Mouse (Mus musculus): Measurements from ENCODE around the gene D630039A03Rik. TPM values are rescaled to one million over a fixed set of nuclear protein-coding genes. Genes with fewer than 3 reads are reported as not detected.
"Not testable (repeated sequence)": the region's sequence is repeated elsewhere in the genome, so short reads cannot be mapped to it uniquely, and the experiment has no call there.

The D630039A03Rik gene
- total RNA-seq, 2 experiments from 2014 or later = not detected

DNA sequence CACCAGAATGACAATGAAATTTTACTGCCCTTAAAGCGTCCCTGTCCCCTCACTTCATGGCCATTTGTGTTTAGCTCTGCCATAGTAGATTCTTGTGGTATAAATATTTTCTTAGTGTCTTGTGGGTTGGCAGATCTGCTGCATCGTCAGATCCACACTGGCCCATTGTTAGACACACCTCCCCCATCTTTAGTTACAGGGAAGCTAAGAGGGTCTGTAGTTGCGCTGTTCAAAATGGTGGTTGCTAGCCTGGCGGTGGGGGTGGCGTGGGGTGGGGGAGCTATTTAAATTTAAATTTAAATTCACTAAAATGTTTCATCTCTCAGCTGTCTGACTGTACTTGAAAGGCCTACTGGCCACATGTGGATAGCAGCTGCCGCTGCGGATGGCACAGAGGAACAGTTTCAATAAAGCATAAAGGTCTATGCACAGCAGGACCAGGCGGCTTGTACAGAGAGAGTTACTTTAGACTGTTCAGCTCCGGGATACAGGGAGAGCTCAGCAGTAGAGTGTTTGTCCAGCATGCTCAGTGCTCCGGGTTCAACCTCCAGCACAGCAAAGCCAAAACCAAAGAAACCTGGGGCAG is 24.0 kb downstream of the D630039A03Rik start:
- no peak for ATAC-seq (replicated peaks; ENCODE audit: poor library complexity, severe bottlenecking)

- ATAC-seq (replicated peaks; ENCODE audit: poor library complexity, severe bottlenecking) = no peak
These were observed 26.3 kb downstream of the D630039A03Rik start for GRCm38 (mm10) chr4:57889773-57890172.

DNA sequence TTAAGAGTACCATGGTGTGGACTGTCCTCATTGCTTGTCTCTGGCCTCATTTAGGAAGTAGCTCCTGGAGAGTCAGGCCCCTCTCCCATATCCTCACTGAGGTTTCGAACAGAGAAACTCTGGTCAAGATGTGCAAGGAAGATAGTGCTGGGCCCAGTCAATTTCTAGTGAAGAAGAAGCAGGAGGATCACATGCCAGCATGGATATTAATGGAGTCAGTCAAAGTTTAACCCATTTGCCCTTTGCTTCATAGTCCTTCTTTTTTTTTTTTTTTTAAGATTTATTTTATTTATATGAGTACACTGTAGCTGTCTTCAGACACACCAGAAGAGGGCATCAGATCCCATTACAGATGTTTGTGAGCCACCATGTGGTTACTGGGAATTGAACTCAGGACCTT is 27.1 kb downstream of the D630039A03Rik start:
- not testable (repeated sequence) for ATAC-seq (replicated peaks; ENCODE audit: poor library complexity, severe bottlenecking)

DNA sequence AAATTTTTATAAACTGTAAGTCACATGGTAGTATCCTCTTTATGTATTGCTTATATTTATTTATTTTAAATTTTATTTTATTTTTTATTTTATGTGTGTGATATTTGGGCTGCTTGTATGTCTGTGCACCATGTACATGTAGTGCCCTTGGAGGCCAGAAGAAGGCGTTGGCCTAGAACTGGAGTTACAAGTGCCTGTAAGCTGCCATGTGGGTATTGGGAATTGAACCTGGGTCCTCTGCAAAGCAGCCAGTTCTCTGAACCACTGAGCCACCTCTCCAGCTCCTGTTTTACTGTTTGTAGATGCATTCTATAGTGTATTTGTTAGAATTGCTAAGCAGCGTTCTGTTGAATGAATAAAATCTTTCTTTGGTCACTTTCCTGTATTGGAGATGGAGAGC is 27.9 kb downstream of the D630039A03Rik start:
- no peak for ATAC-seq (replicated peaks; ENCODE audit: poor library complexity, severe bottlenecking)

DNA sequence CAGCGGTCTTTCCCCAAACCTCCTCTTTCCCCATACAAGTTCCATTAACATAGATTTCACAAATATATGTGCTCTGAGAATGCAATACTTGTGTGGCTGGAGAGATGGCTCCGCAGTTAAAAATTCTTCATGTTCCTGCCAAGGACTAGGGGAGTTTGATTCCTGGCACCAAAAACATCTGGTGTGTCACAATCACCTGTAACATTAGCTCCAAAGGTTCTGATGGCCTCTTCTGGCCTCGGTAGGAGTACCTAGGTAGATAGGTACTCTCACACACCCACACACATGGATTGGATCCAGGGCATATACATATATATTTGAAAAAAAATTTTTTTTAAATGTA is 29.2 kb downstream of the D630039A03Rik start:
- ATAC-seq (replicated peaks; ENCODE audit: poor library complexity, severe bottlenecking) = no peak

DNA sequence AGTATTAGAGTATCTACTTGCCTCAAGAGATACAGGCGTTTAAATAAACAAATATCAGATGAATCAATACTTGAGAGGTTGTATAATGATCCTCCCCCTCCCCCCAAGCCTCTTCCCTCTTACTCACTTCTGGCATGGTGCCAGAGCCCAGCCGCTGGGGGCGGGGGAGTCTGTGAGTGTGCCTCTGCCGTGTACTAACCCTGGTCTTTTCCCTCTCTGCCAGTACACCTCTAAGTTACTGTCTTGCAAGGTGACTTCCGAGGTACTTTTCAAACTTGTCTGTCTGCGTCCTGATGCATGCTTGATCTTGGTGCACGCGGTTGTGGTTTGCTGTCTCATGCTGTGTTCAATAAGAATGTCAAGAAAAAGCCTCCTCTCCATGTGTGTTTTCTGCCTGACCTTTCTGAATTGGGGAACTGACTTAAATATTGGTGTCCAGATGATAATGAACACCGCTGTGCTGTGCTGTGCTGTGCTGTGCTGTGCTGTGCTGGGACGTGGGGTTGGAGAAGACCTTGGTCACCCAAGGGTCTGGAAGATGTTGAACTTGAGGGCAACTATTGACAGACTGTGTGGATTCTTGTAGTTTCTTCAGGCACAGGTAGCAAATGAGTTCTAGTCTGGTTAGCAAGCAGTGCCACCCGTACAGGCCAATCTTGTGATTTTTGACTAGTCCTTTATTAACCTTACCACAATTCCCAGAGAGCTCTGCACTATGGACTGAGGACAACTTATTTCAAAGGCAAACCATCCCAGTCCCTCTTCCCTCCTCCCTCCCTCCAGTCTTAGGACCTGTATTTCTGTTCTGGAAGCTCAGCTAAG is 29.8 kb downstream of the D630039A03Rik start:
- ATAC-seq (replicated peaks; ENCODE audit: poor library complexity, severe bottlenecking) = peak; percentile 29

- no peak for ATAC-seq (replicated peaks; ENCODE audit: poor library complexity, severe bottlenecking)
These were observed 30.9 kb downstream of the D630039A03Rik start for GRCm38 (mm10) chr4:57885186-57885585.

- ATAC-seq (replicated peaks; ENCODE audit: poor library complexity, severe bottlenecking) = no peak
These were observed 31.6 kb downstream of the D630039A03Rik start for GRCm38 (mm10) chr4:57884511-57884910.

- ATAC-seq (replicated peaks; ENCODE audit: poor library complexity, severe bottlenecking) = no peak
These were observed 32.3 kb downstream of the D630039A03Rik start for GRCm38 (mm10) chr4:57883520-57884421.

- ATAC-seq (replicated peaks; ENCODE audit: poor library complexity, severe bottlenecking) = peak; percentile 71
These were observed 36.2 kb downstream of the D630039A03Rik start for GRCm38 (mm10) chr4:57879804-57880357.

DNA sequence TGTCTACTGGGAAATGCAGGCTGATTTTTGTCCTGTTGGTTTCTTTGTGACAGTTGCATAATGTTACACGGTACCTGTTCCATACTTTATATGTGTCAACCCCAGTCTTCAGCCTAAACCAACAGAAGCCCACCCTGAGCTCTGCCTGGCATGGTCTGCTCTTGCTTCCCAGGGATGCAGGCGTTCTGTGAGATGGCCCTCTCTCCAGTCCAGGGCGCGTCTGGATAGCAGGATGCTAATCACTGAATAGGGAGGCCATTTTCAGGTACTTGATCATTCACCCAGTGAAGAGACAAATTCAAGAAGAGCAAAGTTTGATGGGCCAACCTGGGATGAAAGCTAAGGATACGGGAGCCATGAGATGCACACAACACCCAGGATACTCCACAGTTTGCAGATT is 37.0 kb downstream of the D630039A03Rik start:
- no peak for ATAC-seq (replicated peaks; ENCODE audit: poor library complexity, severe bottlenecking)

DNA sequence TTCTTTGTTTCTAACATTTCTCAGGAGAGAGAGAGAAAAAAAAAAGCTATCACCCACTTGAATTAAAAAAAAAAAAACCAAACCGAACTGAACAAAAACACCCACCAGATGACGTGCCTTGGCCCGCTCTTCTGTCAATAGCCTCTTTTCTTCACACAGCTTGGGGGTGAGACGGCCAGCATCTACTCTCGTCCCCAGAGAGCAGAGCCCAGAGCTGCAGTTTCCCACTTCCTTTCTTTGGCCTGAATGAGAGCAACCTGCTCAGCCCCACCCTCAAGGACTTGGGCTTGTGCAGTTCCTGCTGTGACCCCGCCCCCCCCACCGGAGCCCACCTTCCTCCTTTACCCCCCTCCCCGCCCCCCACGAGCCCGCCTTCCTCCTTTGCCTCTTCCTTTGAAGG is 48.6 kb downstream of the D630039A03Rik start:
- ATAC-seq (replicated peaks; ENCODE audit: poor library complexity, severe bottlenecking) = peak; percentile 65

- no peak for ATAC-seq (replicated peaks; ENCODE audit: poor library complexity, severe bottlenecking)
These were observed 49.1 kb downstream of the D630039A03Rik start for GRCm38 (mm10) chr4:57866990-57867389.

DNA sequence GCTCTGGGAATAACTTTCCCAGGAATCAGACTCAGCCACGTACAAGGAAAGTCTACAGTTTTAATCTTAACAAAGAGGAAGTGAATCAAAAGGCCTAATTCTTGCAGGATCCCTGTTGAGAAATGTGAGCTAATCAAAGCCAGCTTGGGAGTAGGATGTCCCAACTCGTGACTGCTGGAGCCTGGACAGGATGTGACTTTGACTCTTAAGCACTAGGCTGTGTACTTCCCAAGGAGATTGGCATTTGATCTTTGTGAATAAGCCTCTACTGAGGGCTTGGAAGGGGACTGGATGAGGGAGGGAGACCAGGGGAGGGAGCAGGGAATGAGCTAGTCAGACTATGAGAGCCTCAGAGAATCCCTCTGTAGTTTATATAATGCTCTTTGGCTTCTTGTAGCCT is 50.0 kb downstream of the D630039A03Rik start:
- ATAC-seq (replicated peaks; ENCODE audit: poor library complexity, severe bottlenecking) = peak; percentile 89

GRCm38 (mm10) chr4:57862269-57862986 is 53.7 kb downstream of the D630039A03Rik start:
- ATAC-seq (replicated peaks; ENCODE audit: poor library complexity, severe bottlenecking) = peak; percentile 17; the same call in 1 of the 2 replicates

DNA sequence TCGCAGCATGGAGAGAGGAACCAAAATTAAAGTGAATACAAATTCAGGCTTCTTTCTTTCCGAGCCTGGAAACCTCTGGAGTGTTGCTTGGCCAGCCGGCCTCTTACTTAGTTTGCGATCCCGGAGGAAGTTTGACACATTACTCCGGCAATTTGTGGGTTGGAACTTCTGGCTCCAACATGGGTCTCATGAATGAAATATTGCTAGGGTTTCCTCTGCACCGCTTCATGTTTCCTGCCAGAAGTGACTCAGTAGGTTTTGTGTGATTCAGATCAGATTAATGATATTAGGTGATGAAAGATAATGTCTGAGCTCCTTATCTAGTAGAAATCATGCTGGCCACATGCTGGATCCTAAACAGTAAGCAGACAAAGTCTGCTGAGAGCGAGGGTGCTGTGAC is 54.2 kb downstream of the D630039A03Rik start:
- no peak for ATAC-seq (replicated peaks; ENCODE audit: poor library complexity, severe bottlenecking)

DNA sequence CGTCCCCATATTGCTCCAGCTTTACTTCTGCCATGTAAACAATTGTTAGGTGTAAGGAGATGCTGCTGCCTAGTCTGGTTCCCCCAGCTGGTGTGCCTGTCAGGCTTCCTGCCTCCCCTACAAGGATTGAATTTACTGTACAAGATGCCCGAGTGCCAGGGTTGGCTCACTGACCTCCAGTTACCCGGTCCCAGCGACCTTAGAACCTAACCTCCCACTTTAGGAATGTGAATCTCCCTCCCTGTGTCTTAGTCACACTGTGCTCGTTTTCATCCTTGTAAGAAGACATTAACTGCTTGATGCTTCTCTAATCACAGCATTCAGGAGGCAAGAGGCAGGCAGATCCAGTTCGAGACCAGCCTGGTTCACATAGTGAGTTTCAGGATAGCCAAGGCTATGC is 54.9 kb downstream of the D630039A03Rik start:
- ATAC-seq (replicated peaks; ENCODE audit: poor library complexity, severe bottlenecking) = no peak

DNA sequence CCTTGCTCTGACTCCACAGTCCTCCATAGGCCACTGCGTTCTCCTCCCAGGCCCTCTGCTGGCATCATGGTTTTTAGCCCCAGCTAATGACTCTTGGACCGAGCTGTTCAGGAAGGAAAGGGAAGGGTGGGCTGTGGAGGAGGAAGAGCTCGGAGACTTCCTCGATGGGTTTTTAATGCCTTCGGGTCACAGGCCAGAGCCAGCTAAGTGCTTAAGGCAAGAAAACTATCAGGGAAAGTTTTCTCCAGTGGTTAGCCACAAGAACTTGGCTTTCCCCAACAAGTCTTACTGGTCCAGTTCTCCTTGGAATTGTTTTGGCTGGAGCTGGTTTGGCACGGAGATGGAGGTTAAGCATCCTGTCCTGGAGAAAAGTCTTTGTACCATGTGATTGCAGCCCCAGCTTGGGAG is 55.9 kb downstream of the D630039A03Rik start:
- no peak for ATAC-seq (replicated peaks; ENCODE audit: poor library complexity, severe bottlenecking)

Measured in granulocyte monocyte progenitor cell, adult 5-6 weeks (primary cell).